Mouse (Mus musculus): ENCODE measurements around the gene Grin2c.

Grin2c gene

GRCm38 (mm10) chr11:115232889-115233288 is 34.2 kb downstream of the Grin2c start:
- no peak for DNase-seq (ENCODE audit: low spot score in 2 of 2)

GRCm38 (mm10) chr11:115231924-115232323 is 35.1 kb downstream of the Grin2c start:
- no peak for DNase-seq (ENCODE audit: low spot score in 2 of 2)

- peak in 1 of 2 experiments; percentile 30 for DNase-seq (ENCODE audit: low spot score in 2 of 2)
Measured at GRCm38 (mm10) chr11:115231168-115231915, 35.7 kb downstream of the Grin2c start.

GRCm38 (mm10) chr11:115229021-115229930 is 37.8 kb downstream of the Grin2c start:
- no peak for DNase-seq (ENCODE audit: low spot score in 2 of 2)

GRCm38 (mm10) chr11:115228430-115228829 is 38.6 kb downstream of the Grin2c start:
- DNase-seq (ENCODE audit: low spot score in 2 of 2), result no peak

GRCm38 (mm10) chr11:115227640-115228039 is 39.4 kb downstream of the Grin2c start:
- no peak for DNase-seq (ENCODE audit: low spot score in 2 of 2)

GRCm38 (mm10) chr11:115226811-115227491 is 40.1 kb downstream of the Grin2c start:
- DNase-seq (ENCODE audit: low spot score in 2 of 2), result no peak

GRCm38 (mm10) chr11:115225301-115225700 is 41.7 kb downstream of the Grin2c start:
- DNase-seq (ENCODE audit: low spot score in 2 of 2), result no peak

GRCm38 (mm10) chr11:115224889-115225288 is 42.2 kb downstream of the Grin2c start:
- DNase-seq (ENCODE audit: low spot score in 2 of 2), result peak; percentile 54 to 87

GRCm38 (mm10) chr11:115223877-115224276 is 43.2 kb downstream of the Grin2c start:
- DNase-seq (ENCODE audit: low spot score in 2 of 2), result no peak

- no peak for DNase-seq (ENCODE audit: low spot score in 2 of 2)
Measured at GRCm38 (mm10) chr11:115223451-115223850, 43.6 kb downstream of the Grin2c start.

GRCm38 (mm10) chr11:115222570-115222969 is 44.5 kb downstream of the Grin2c start:
- DNase-seq (ENCODE audit: low spot score in 2 of 2), result no peak

GRCm38 (mm10) chr11:115222077-115222476 is 45.0 kb downstream of the Grin2c start:
- peak in 1 of 2 experiments; percentile 29 for DNase-seq (ENCODE audit: low spot score in 2 of 2)

GRCm38 (mm10) chr11:115219685-115220084 is 47.4 kb downstream of the Grin2c start:
- no peak for DNase-seq (ENCODE audit: low spot score in 2 of 2)

- DNase-seq (ENCODE audit: low spot score in 2 of 2), result no peak
Measured at GRCm38 (mm10) chr11:115219263-115219662, 47.8 kb downstream of the Grin2c start.

- no peak for DNase-seq (ENCODE audit: low spot score in 2 of 2)
Measured at GRCm38 (mm10) chr11:115217439-115218410, 49.3 kb downstream of the Grin2c start.

- DNase-seq (ENCODE audit: low spot score in 2 of 2), result no peak
Measured at GRCm38 (mm10) chr11:115215123-115215522, 51.9 kb downstream of the Grin2c start.

- no peak for DNase-seq (ENCODE audit: low spot score in 2 of 2)
Measured at GRCm38 (mm10) chr11:115212116-115212515, 54.9 kb downstream of the Grin2c start.

GRCm38 (mm10) chr11:115209958-115210357 is 57.1 kb downstream of the Grin2c start:
- no peak for DNase-seq (ENCODE audit: low spot score in 2 of 2)

GRCm38 (mm10) chr11:115208776-115209732 is 58.0 kb downstream of the Grin2c start:
- DNase-seq (ENCODE audit: low spot score in 2 of 2), result peak in 1 of 2 experiments; percentile 23

Measured in spleen, postnatal 4 days (tissue).